Mouse (Mus musculus) hindbrain, embryonic 11.5 days (tissue): ENCODE measurements around the gene Vps11. TPM values are rescaled to one million over a fixed set of nuclear protein-coding genes. Genes with fewer than 3 reads are reported as not detected.
"Not testable (repeated sequence)": the region's sequence is repeated elsewhere in the genome, so short reads cannot be mapped to it uniquely, and the experiment has no call there.

ENCODE experiments used
- ATAC-seq: fragments of 200-750 bp; cut with Nextera tagmentation; 2 replicates; pipeline ENCODE4 v1.8.0; 2017; ENCODE audit warnings: mild to moderate bottlenecking, moderate TSS enrichment, moderate library complexity; ENCODE audit not compliant: low FRiP score
- DNase-seq: peaks from one replicate; pipeline ENCODE4 v3.0.0-alpha.2; 2015; ENCODE audit warnings: low spot score
- H3K27ac ChIP-seq: fragments of 300-500 bp; sonication (generic); 2 replicates; pipeline ENCODE4 v1.5.1; 2014; ENCODE audit warnings: mild to moderate bottlenecking, low read depth, low read length
- H3K27me3 ChIP-seq: fragments of 300-500 bp; sonication (generic); 2 replicates; pipeline ENCODE4 v1.6.1; 2014; ENCODE audit warnings: mild to moderate bottlenecking, low read length, moderate library complexity, mixed read lengths; ENCODE audit not compliant: control insufficient read depth, insufficient read depth
- H3K36me3 ChIP-seq: fragments of 300-500 bp; sonication (generic); 2 replicates; pipeline ENCODE4 v1.6.1; 2014; ENCODE audit warnings: mild to moderate bottlenecking, low read length, moderate library complexity, mixed read lengths; ENCODE audit not compliant: control insufficient read depth, insufficient read depth
- H3K4me1 ChIP-seq: fragments of 300-500 bp; sonication (generic); replicated peaks from 2 replicates; pipeline ENCODE4 v1.6.1; 2014; ENCODE audit warnings: low read length, mixed read lengths; ENCODE audit not compliant: control insufficient read depth, insufficient read depth
- H3K4me2 ChIP-seq: fragments of 300-500 bp; sonication (generic); replicated peaks from 2 replicates; pipeline ENCODE4 v1.6.1; 2014; ENCODE audit warnings: mild to moderate bottlenecking, low read depth, low read length
- H3K4me3 ChIP-seq: fragments of 300-500 bp; sonication (generic); 2 replicates; pipeline ENCODE4 v1.5.1; 2014; ENCODE audit warnings: low read depth, low read length
- H3K9ac ChIP-seq: fragments of 300-500 bp; sonication (generic); 2 replicates; pipeline ENCODE4 v1.6.1; 2014; ENCODE audit warnings: low read depth, low read length
- H3K9me3 ChIP-seq: fragments of 300-500 bp; sonication (generic); 2 replicates; pipeline ENCODE4 v1.6.1; 2016; ENCODE audit warnings: low read length; ENCODE audit not compliant: control insufficient read depth
- WGBS: fragments of 180-500 bp; shearing (Covaris S2); extraction: QIAGEN DNeasy Blood & Tissue Kit; methylation state at CpG from one replicate; pipeline ENCODE4 v1.1.7; 2014; 5-methylcytosine and 5-hydroxymethylcytosine counted together
- polyA plus RNA-seq: library from polyadenylated mRNA; unstranded; fragments of >200 nt; fragmentation: Nextera tagmentation; extraction: Ambion mirVana; gene quantifications from 2 replicates; pipeline ENCODE4 v1.2.1, GENCODE M21; 2014

Gene Vps11
- polyA plus RNA-seq, 1 experiment from 2014 or later = 23.4 TPM

- under 1% methylated on average over 38 of the region's 38 CpGs for WGBS
- ATAC-seq = peak; percentile 91
These were observed 35.0 kb downstream of the Vps11 start for GRCm38 (mm10) chr9:44326371-44327063.

GRCm38 (mm10) chr9:44325768-44326370, 35.6 kb downstream of the Vps11 start, which contains the start of gene Dpagt1:
Gene Dpagt1, plus strand, starts transcription at chr9:44326019.
- Histone ChIP-seq H3K9ac (peak within 1 kb of the TSS; percentile 91), H3K4me3 (peak within 1 kb of the TSS; percentile 60), H3K27me3 (no peaks in the 10 kb centered on the region), H3K9me3 (no peaks in the 10 kb centered on the region), H3K36me3 (0 out of 2 replicates have a peak, but pooled peaks cover 2% of the 10 kb centered on the region), H3K4me2 (peak within 1 kb of the TSS; percentile 80), H3K4me1 (peaks cover 2% of the 10 kb centered on the region; the same call in 1 of the 2 replicates), H3K27ac (peak within 1 kb of the TSS; percentile 88)
- DNase-seq (no peak), ATAC-seq (peak; percentile 13; the same call in 1 of the 2 replicates)
- WGBS = 8% methylated on average over 12 of the region's 12 CpGs

More at GRCm38 (mm10) chr9:44326371-44327063, 35.0 kb downstream of the Vps11 start:
- peak overlapping the region; percentile 88 for H3K27ac ChIP-seq
- H3K27me3 ChIP-seq = no peaks in the 10 kb centered on the region
- H3K4me2 ChIP-seq = peak overlapping the region; percentile 80
- peak; percentile 81 for DNase-seq
- no peaks in the 10 kb centered on the region for H3K9me3 ChIP-seq
- peak overlapping the region; percentile 91 for H3K9ac ChIP-seq
- peak overlapping the region; percentile 60 for H3K4me3 ChIP-seq
- H3K4me1 ChIP-seq = peaks cover 2% of the 10 kb centered on the region; the same call in 1 of the 2 replicates
- peaks cover 3% of the 10 kb centered on the region; the same call in 1 of the 2 replicates for H3K36me3 ChIP-seq

- H3K4me2 ChIP-seq = peak overlapping the region; percentile 80
- H3K27ac ChIP-seq, H3K4me1 ChIP-seq, H3K4me3 ChIP-seq, H3K27me3 ChIP-seq, H3K9me3 ChIP-seq, DNase-seq, ATAC-seq, H3K9ac ChIP-seq, H3K36me3 ChIP-seq: not testable (repeated sequence)
- 73% methylated on average over 5 of the region's 8 CpGs for WGBS
These were observed 36.3 kb downstream of the Vps11 start for GRCm38 (mm10) chr9:44325032-44325767.

GRCm38 (mm10) chr9:44324147-44324546, 37.3 kb downstream of the Vps11 start:
- DNase-seq (no peak), ATAC-seq (no peak)
- Histone ChIP-seq H3K4me2 (no peak overlapping the region), H3K27me3 (no peaks in the 10 kb centered on the region), H3K27ac (no peak overlapping the region), H3K9ac (no peak overlapping the region), H3K4me1 (peaks cover 6% of the 10 kb centered on the region), H3K4me3 (no peak overlapping the region), H3K36me3 (0 out of 2 replicates have a peak, but pooled peaks cover 2% of the 10 kb centered on the region), H3K9me3 (no peaks in the 10 kb centered on the region)
- WGBS = 82% methylated on average over 6 of the region's 6 CpGs

- H3K9me3 ChIP-seq, H3K27me3 ChIP-seq, H3K9ac ChIP-seq, H3K27ac ChIP-seq, H3K4me2 ChIP-seq, H3K4me3 ChIP-seq, ATAC-seq, DNase-seq, H3K36me3 ChIP-seq: not testable (repeated sequence)
- 79% methylated on average over 4 of the region's 4 CpGs for WGBS
- peaks cover 11% of the 10 kb centered on the region for H3K4me1 ChIP-seq
These were observed 37.8 kb downstream of the Vps11 start for GRCm38 (mm10) chr9:44323656-44324055.

- peak overlapping the region; percentile 95 for H3K4me3 ChIP-seq
- DNase-seq = no peak
- peaks cover 14% of the 10 kb centered on the region for H3K4me1 ChIP-seq
- no peak overlapping the region; the same call in 1 of the 2 replicates for H3K27ac ChIP-seq
- H3K36me3 ChIP-seq = peaks cover 3% of the 10 kb centered on the region; the same call in 1 of the 2 replicates
- H3K9me3 ChIP-seq = no peaks in the 10 kb centered on the region
- H3K4me2 ChIP-seq = peak overlapping the region; percentile 95
- 29% methylated on average over 6 of the region's 6 CpGs for WGBS
- peak overlapping the region; percentile 40; the same call in 1 of the 2 replicates for H3K9ac ChIP-seq
- 0 out of 2 replicates have a peak, but pooled peaks have one; percentile 4 for ATAC-seq
- no peaks in the 10 kb centered on the region for H3K27me3 ChIP-seq
These were observed 40.7 kb downstream of the Vps11 start for GRCm38 (mm10) chr9:44320799-44321133.

GRCm38 (mm10) chr9:44319887-44320798, 41.3 kb downstream of the Vps11 start, which contains the start of gene C2cd2l:
Gene C2cd2l, minus strand, starts transcription at chr9:44320285.
- under 1% methylated on average over 67 of the region's 67 CpGs for WGBS
- peak within 1 kb of the TSS; percentile 95 for H3K4me2 ChIP-seq
- no peaks in the 10 kb centered on the region for H3K27me3 ChIP-seq
- H3K36me3 ChIP-seq = peaks cover 3% of the 10 kb centered on the region
- H3K4me1 ChIP-seq = peaks cover 12% of the 10 kb centered on the region; the same call in 1 of the 2 replicates
- ATAC-seq (peak; percentile 97), DNase-seq (peak; percentile 96)
- no peaks in the 10 kb centered on the region for H3K9me3 ChIP-seq
- peak within 1 kb of the TSS; percentile 94 for H3K9ac ChIP-seq
- H3K4me3 ChIP-seq = peak within 1 kb of the TSS; percentile 95
- H3K27ac ChIP-seq = peak within 1 kb of the TSS; percentile 72
